Mouse (Mus musculus) ES-Bruce4 (cell line): ENCODE measurements at regions not wholly inside any gene's neighbourhood (a gene's known extent, or its start where the extent isn't known, plus 50 kb on each side); places are given as distances from the start of the nearest gene placed in this dataset.

Experiments
- CTCF ChIP-seq: IDR thresholded peaks from one replicate; pipeline ENCODE4 v1.8.1; 2011; ENCODE audit warnings: low read depth, low read length
- EP300 ChIP-seq: IDR thresholded peaks from 2 replicates; pipeline ENCODE4 v1.6.1; 2011; ENCODE audit warnings: low read depth, low read length; ENCODE audit not compliant: insufficient read depth
- POLR2A ChIP-seq: IDR thresholded peaks from one replicate; pipeline ENCODE4 v1.8.1; 2011; ENCODE audit warnings: low read length; ENCODE audit not compliant: insufficient read depth

DNA sequence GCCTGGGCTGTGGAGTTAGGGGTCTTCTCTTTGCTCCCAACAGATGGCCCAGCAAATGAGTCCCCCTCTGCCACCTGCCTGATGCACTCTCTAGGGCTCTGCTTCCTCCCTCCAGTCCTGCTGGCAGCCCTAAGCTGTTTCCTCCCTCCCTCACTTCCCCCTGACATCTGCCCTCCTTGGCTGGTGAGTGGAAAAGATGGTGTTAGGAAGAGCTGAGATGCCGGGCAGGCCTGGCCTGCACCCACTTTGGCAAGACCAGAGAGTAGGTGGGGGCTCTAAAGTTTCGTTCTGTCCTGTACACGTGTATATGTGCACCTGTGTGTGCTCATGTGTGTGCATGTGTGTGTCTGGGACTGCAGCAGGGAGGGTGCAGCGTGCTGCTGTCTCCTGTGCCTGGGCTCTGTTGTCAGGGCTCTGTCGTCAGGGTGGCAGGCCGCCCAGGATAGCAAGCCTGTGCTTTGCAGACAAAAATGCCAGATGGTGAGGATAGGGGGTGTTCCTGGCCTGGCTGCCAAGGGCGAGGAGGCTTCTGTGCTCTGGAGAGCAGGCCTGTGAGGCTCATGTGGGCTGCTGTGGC, 91.7 kb downstream of the Rps24 start:
- no peak for TF ChIP-seq POLR2A
- no peak for TF ChIP-seq CTCF
- TF ChIP-seq EP300, result no peak
